Mouse (Mus musculus) forebrain, embryonic 16.5 days (tissue): ENCODE measurements at regions not wholly inside any gene's neighbourhood (a gene's known extent, or its start where the extent isn't known, plus 50 kb on each side); places are given as distances from the start of the nearest gene placed in this dataset.

Source experiments
- ATAC-seq: fragments of 200-750 bp; cut with Nextera tagmentation; 2 replicates; pipeline ENCODE4 v1.8.0; 2017; ENCODE audit warnings: mild to moderate bottlenecking, moderate library complexity
- H3K27ac ChIP-seq: fragments of 300-500 bp; sonication (generic); 2 replicates; pipeline ENCODE4 v1.5.1; 2014; ENCODE audit warnings: low read length, control low read depth
- H3K27me3 ChIP-seq: fragments of 300-500 bp; sonication (generic); replicated peaks from 2 replicates; pipeline ENCODE4 v1.6.1; 2014; ENCODE audit warnings: low read length; ENCODE audit not compliant: control insufficient read depth, insufficient read depth
- H3K36me3 ChIP-seq: fragments of 300-500 bp; sonication (generic); 2 replicates; pipeline ENCODE4 v1.6.1; 2014; ENCODE audit not compliant: control insufficient read depth, insufficient read depth
- H3K4me1 ChIP-seq: fragments of 300-500 bp; sonication (generic); replicated peaks from 2 replicates; pipeline ENCODE4 v1.6.1; 2014; ENCODE audit warnings: low read length; ENCODE audit not compliant: control insufficient read depth, insufficient read depth
- H3K4me2 ChIP-seq: fragments of 300-500 bp; sonication (generic); 2 replicates; pipeline ENCODE4 v1.6.1; 2014; ENCODE audit warnings: mild to moderate bottlenecking, low read length, control low read depth
- H3K4me3 ChIP-seq: fragments of 300-500 bp; sonication (generic); replicated peaks from 2 replicates; pipeline ENCODE4 v1.5.1; 2014; ENCODE audit warnings: mild to moderate bottlenecking, low read length, control low read depth
- H3K9ac ChIP-seq: fragments of 300-500 bp; sonication (generic); replicated peaks from 2 replicates; pipeline ENCODE4 v1.6.1; 2014; ENCODE audit warnings: low read depth, low read length, control low read depth
- H3K9me3 ChIP-seq: fragments of 300-500 bp; sonication (generic); 2 replicates; pipeline ENCODE4 v1.6.1; 2016; ENCODE audit warnings: low read length; ENCODE audit not compliant: control insufficient read depth
- WGBS: fragments of 180-500 bp; shearing (Covaris S2); extraction: QIAGEN DNeasy Blood & Tissue Kit; methylation state at CpG from one replicate; pipeline ENCODE4 v1.1.7; 2014; 5-methylcytosine and 5-hydroxymethylcytosine counted together

- 88% methylated on average over 10 of the region's 10 CpGs for WGBS
- Histone ChIP-seq H3K4me3 (no peak overlapping the region), H3K9me3 (no peaks in the 10 kb centered on the region), H3K9ac (no peak overlapping the region), H3K27ac (no peak overlapping the region), H3K4me1 (no peaks in the 10 kb centered on the region), H3K27me3 (no peaks in the 10 kb centered on the region), H3K4me2 (no peak overlapping the region), H3K36me3 (no peaks in the 10 kb centered on the region)
- no peak for ATAC-seq
Measured at GRCm38 (mm10) chr10:117522906-117523829, 106.1 kb upstream of the Cpm start.

GRCm38 (mm10) chr10:117522373-117522772, 106.9 kb upstream of the Cpm start:
- no peak overlapping the region for H3K4me2 ChIP-seq
- H3K9ac ChIP-seq, result no peak overlapping the region
- no peak for ATAC-seq
- H3K27me3 ChIP-seq, result no peaks in the 10 kb centered on the region
- no peak overlapping the region for H3K4me3 ChIP-seq
- H3K4me1 ChIP-seq, result no peaks in the 10 kb centered on the region
- WGBS, result 84% methylated on average over 3 of the region's 3 CpGs
- H3K27ac ChIP-seq, result no peak overlapping the region
- H3K36me3 ChIP-seq, result no peaks in the 10 kb centered on the region
- no peaks in the 10 kb centered on the region for H3K9me3 ChIP-seq

- Histone ChIP-seq H3K4me2 (no peak overlapping the region), H3K4me3 (no peak overlapping the region), H3K27me3 (no peaks in the 10 kb centered on the region), H3K9me3 (no peaks in the 10 kb centered on the region), H3K27ac (no peak overlapping the region), H3K4me1 (no peaks in the 10 kb centered on the region), H3K36me3 (no peaks in the 10 kb centered on the region), H3K9ac (no peak overlapping the region)
- 63% methylated on average over 23 of the region's 23 CpGs for WGBS
- no peak for ATAC-seq
Measured at GRCm38 (mm10) chr10:117521315-117522270, 107.7 kb upstream of the Cpm start.

GRCm38 (mm10) chr10:117520536-117521314, 108.6 kb upstream of the Cpm start:
- Histone ChIP-seq H3K9ac (no peak overlapping the region), H3K9me3 (no peaks in the 10 kb centered on the region), H3K4me1 (no peaks in the 10 kb centered on the region), H3K36me3 (no peaks in the 10 kb centered on the region), H3K4me3 (no peak overlapping the region), H3K27me3 (no peaks in the 10 kb centered on the region), H3K27ac (no peak overlapping the region), H3K4me2 (no peak overlapping the region)
- no peak for ATAC-seq
- 88% methylated on average over 8 of the region's 8 CpGs for WGBS

DNA sequence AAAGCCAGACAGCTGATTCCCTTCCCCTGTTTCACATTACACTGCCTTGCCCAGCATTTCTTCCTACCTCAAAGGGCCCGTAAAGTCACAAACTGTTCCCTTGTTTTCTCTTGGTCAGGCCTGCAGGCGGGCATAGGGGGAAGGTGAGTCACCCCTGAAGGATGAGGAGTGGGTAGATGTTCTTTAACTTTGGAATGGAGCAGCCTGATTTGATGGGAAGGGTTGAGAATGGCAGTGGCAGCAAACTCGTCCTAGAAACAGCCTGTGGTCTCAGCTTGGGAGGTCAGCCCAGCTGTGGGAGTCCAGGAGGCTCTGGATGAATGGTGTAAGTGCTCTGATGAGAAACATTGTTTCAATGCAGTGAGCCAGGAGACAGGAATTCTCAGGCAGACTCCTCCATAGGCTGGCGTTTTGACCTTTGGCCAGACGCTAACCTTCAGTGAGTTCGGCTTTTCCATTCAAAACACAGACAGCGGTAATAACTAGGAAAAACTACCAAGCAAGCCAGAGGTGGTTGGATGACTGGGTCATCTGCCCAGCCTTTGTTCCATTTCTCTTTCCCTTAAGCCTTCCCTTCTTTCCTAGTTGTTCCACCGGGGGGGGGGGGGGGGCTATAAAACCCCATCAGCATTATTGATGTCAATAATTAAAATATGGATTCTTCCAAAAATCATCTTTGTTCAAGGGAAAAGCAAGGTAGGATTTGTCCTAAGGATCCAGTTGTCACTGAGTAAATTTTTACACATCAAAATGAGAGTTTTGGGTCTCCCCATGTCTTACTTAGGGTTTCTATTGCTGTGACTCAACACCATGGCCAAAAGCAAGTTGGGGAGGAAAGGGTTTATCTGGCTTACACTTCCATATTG, 109.4 kb upstream of the Cpm start:
- Histone ChIP-seq H3K27me3 (no peaks in the 10 kb centered on the region), H3K4me2 (no peak overlapping the region), H3K36me3 (no peaks in the 10 kb centered on the region), H3K4me3 (no peak overlapping the region), H3K9ac (no peak overlapping the region), H3K9me3 (no peaks in the 10 kb centered on the region), H3K4me1 (no peaks in the 10 kb centered on the region), H3K27ac (no peak overlapping the region)
- ATAC-seq, result no peak
- WGBS, result 51% methylated on average over 8 of the region's 8 CpGs

DNA sequence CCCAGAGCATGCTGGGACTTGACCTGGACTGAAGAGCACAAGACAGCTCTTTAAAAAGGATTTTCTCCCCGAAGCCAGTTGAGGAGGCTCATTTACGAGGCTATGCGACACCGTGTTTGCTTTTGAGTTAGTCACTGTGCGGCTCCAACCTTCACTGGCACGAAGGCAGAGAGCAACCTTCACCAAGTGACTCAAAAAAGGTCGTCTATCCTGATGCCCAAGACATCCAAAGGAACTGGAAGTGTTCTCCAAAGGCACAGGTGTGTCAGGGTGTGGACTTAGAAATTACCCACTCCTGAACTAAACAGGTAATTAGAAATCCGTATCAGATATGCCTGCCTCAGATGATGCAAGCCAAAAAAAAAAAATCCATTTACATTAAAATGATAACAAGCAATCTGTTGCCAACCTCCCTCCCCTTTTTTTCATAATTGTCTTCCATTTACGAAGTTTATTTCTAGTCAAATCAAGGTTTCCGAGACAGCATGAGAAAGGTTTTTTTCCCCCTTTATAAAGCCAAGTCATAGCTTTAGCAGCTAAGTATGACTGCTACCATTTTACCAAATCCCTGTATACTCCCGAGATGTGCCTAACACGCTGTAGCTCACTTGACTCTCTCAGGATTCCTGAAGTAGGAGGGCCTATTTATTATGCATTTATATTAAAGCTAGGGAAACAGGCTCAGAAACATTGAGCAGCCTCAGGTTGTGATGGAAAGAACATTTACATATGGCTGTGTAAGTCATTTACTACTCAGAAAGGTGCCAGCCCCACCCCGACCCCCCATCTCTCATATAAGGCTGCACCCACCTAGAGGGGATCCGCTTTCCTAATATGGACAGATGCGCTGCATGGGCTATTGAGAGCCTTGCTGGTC, 110.3 kb upstream of the Cpm start:
- Histone ChIP-seq H3K27ac (no peak overlapping the region), H3K9me3 (no peaks in the 10 kb centered on the region)
- 69% methylated on average over 15 of the region's 15 CpGs for WGBS

DNA sequence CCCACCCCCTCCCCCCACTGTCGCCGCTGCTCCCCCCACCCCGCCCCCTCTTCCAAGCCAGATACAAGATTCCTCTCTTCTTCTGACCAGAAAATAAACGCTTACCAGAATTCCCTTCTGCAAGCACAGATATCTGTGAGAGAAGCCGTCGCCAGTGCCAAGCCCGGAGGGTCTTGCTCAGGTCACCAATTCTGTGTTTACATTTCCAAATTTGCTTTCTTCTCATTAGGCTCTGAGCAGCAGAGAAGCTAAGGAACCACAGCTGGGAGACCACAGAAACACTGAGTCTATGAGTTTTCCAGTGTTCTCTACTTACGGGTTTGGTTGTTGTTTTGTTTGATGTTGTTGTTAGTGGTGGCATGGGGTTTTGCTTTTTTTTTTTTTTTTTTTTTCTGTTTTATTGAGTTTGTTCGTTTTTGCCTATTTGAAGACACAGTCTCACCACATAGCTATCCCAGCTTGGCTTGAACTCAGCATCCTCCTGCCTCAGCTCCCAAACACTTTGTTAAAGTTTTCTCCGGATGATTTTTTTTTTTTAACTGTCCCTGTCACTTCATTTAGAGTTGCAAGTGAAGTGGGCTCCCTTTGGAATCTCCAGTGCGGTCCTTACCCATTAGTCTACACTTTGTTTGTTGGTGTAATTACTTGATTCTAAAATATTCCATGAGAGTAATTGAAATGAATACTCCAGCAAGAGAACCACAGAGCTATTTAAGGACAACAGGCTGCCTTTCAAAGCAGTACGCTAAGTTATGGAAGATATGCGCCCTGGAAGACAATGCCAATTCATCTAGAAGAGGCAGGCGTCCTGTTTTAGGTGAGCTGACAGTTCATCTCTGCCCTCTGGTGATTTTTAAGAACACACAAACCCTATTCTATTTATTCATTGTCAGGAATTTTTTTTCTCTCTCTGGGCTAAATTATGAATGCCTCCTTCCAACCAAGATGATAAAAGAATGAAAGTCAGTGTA, 111.2 kb upstream of the Cpm start:
- no peak for ATAC-seq
- Histone ChIP-seq H3K4me3 (no peak overlapping the region), H3K36me3 (no peaks in the 10 kb centered on the region), H3K4me1 (no peaks in the 10 kb centered on the region), H3K9ac (no peak overlapping the region), H3K27me3 (no peaks in the 10 kb centered on the region), H3K4me2 (no peak overlapping the region), H3K27ac (no peak overlapping the region), H3K9me3 (no peaks in the 10 kb centered on the region)
- 69% methylated on average over 14 of the region's 14 CpGs for WGBS

More for the DNA sequence above, 110.3 kb upstream of the Cpm start:
- Histone ChIP-seq H3K4me2 (no peak overlapping the region), H3K4me3 (no peak overlapping the region), H3K27me3 (no peaks in the 10 kb centered on the region), H3K4me1 (no peaks in the 10 kb centered on the region), H3K36me3 (no peaks in the 10 kb centered on the region), H3K9ac (no peak overlapping the region)
- no peak for ATAC-seq
